Comparison of ENCODE assay signal across 7 mouse cellular contexts in genomic region chr19:32487595-32488255, GRCm38 (mm10). TPM values are rescaled to one million over a fixed set of nuclear protein-coding genes. Genes with fewer than 3 reads are reported as not detected.
DNase-seq lines count a peak whose midpoint lies in the region; ATAC-seq lines count a peak whose summit lies in the region.

No protein-coding gene starts in this region.

- H3K4me3 ChIP-seq in neural tube, embryonic 12.5 days: no peak overlapping the region
- H3K4me3 ChIP-seq in forebrain, embryonic 14.5 days (ENCODE audit: low read depth, low read length): no peak overlapping the region
- peak overlapping the region; percentile 87 for H3K4me3 ChIP-seq in liver, embryonic 12.5 days

- H3K9me3 ChIP-seq in neural tube, embryonic 12.5 days: no peaks in the 10 kb centered on the region
- no peaks in the 10 kb centered on the region for H3K9me3 ChIP-seq in forebrain, embryonic 14.5 days (replicated peaks; ENCODE audit: control insufficient read depth, low read length)
- H3K9me3 ChIP-seq in liver, embryonic 12.5 days (replicated peaks): no peaks in the 10 kb centered on the region

- peak overlapping the region; percentile 78 for H3K4me2 ChIP-seq in neural tube, embryonic 12.5 days (replicated peaks)
- peak overlapping the region; percentile 79 for H3K4me2 ChIP-seq in forebrain, embryonic 14.5 days (ENCODE audit: low read length)
- peak overlapping the region; percentile 82 for H3K4me2 ChIP-seq in liver, embryonic 12.5 days

- no peak for DNase-seq in neural tube, embryonic 10.5 days (ENCODE audit: extremely low spot score, low spot score)
- DNase-seq in forebrain, embryonic 14.5 days (ENCODE audit: low spot score): no peak
- no peak for DNase-seq in thymus, postnatal 4 days
- DNase-seq in left cerebral cortex, postnatal 36 days (ENCODE audit: low spot score in 2 of 2): no peak

- no peak overlapping the region for H3K27ac ChIP-seq in neural tube, embryonic 12.5 days
- no peak overlapping the region for H3K27ac ChIP-seq in forebrain, embryonic 14.5 days (ENCODE audit: low read depth, low read length)
- H3K27ac ChIP-seq in liver, embryonic 12.5 days: peak overlapping the region; percentile 95

- H3K27me3 ChIP-seq in neural tube, embryonic 12.5 days (replicated peaks): no peaks in the 10 kb centered on the region
- no peaks in the 10 kb centered on the region for H3K27me3 ChIP-seq in forebrain, embryonic 14.5 days (replicated peaks; ENCODE audit: control insufficient read depth, insufficient read depth, low read length)
- H3K27me3 ChIP-seq in liver, embryonic 12.5 days (replicated peaks): no peaks in the 10 kb centered on the region

- no peak overlapping the region for H3K9ac ChIP-seq in neural tube, embryonic 12.5 days
- no peak overlapping the region for H3K9ac ChIP-seq in forebrain, embryonic 14.5 days (ENCODE audit: low read length)
- peak overlapping the region; percentile 95 for H3K9ac ChIP-seq in liver, embryonic 12.5 days

- H3K36me3 ChIP-seq in neural tube, embryonic 12.5 days: peaks cover 4% of the 10 kb centered on the region
- peaks cover 3% of the 10 kb centered on the region; the same call in 1 of the 2 replicates for H3K36me3 ChIP-seq in forebrain, embryonic 14.5 days (ENCODE audit: control insufficient read depth, insufficient read depth, low read length)
- peaks cover 24% of the 10 kb centered on the region for H3K36me3 ChIP-seq in liver, embryonic 12.5 days

- no peak for ATAC-seq in neural tube, embryonic 12.5 days (ENCODE audit: low FRiP score, low read depth)
- no peak for ATAC-seq in forebrain, embryonic 14.5 days
- peak; percentile 42; the same call in 1 of the 2 replicates for ATAC-seq in liver, embryonic 12.5 days
- no peak for ATAC-seq in inflammation-experienced regulatory T-cells, adult 6 months

- intact Hi-C loops in left cerebral cortex, postnatal 36 days (cut with DNase I): no loop called here

- 92% methylated on average over 8 of the region's 8 CpGs for WGBS in neural tube, embryonic 12.5 days
- 82% methylated on average over 8 of the region's 8 CpGs for WGBS in forebrain, embryonic 14.5 days
- 30% methylated on average over 8 of the region's 8 CpGs for WGBS in liver, embryonic 12.5 days (ENCODE audit: insufficient replicate concordance)

- peaks cover 17% of the 10 kb centered on the region for H3K4me1 ChIP-seq in neural tube, embryonic 12.5 days
- peaks cover 9% of the 10 kb centered on the region for H3K4me1 ChIP-seq in forebrain, embryonic 14.5 days (ENCODE audit: control insufficient read depth, insufficient read depth, low read length)
- H3K4me1 ChIP-seq in liver, embryonic 12.5 days: peaks cover 54% of the 10 kb centered on the region

RNA-seq across cellular contexts. Expression of gene Minpp1, which starts 2.2 kb away (rescaled TPM):
- 66.6 and 67.3 TPM in 2 replicates for polyA plus RNA-seq in neural tube, embryonic 12.5 days (2016; fragmentation: Nextera tagmentation; extraction: Ambion mirVana)
- 37.5 and 49.9 TPM in 2 replicates for polyA plus RNA-seq in forebrain, embryonic 14.5 days (2014; fragmentation: Nextera tagmentation; extraction: Ambion mirVana)
- 118 and 120 TPM in 2 replicates for polyA plus RNA-seq in liver, embryonic 12.5 days (2016; fragmentation: Nextera tagmentation; extraction: Ambion mirVana)
- 10 to 100 TPM in 2 of 3 experiments, 1 to 10 TPM in 1; 8.0 to 12.0 (median 11.6) TPM for polyA plus RNA-seq in inflammation-experienced regulatory T-cells, adult 6 months (2017; shearing (Covaris generic))
- total RNA-seq in left cerebral cortex, postnatal 36 days (2021): 10 to 100 TPM; 68.4 to 73.9 TPM

RNA-seq across cellular contexts. Expression of gene Rpl9-ps6, which starts 21.3 kb away (rescaled TPM):
- polyA plus RNA-seq in neural tube, embryonic 12.5 days (2016; fragmentation: Nextera tagmentation; extraction: Ambion mirVana): 59.6 and 61.8 TPM in 2 replicates
- 73.1 and 96.9 TPM in 2 replicates for polyA plus RNA-seq in forebrain, embryonic 14.5 days (2014; fragmentation: Nextera tagmentation; extraction: Ambion mirVana)
- polyA plus RNA-seq in liver, embryonic 12.5 days (2016; fragmentation: Nextera tagmentation; extraction: Ambion mirVana): 72.7 and 75.0 TPM in 2 replicates
- 100 to 1,000 TPM; 239 to 553 (median 263) TPM for polyA plus RNA-seq in inflammation-experienced regulatory T-cells, adult 6 months (2017; shearing (Covaris generic))
- total RNA-seq in left cerebral cortex, postnatal 36 days (2021): 10 to 100 TPM; 23.2 to 46.0 TPM
